Mouse (Mus musculus): ENCODE data around the gene Inka1. TPM values are rescaled to one million over a fixed set of nuclear protein-coding genes. Genes with fewer than 3 reads are reported as not detected.

The Inka1 gene
- polyA plus RNA-seq, 1 experiment from 2014 or later, result 0.24 TPM

- DNase-seq (ENCODE audit: low read depth, low spot score) (no peak), ATAC-seq (no peak)
- ChIA-PET CTCF (interaction anchor here (1.3 to 4.6 kb wide), 6 partner anchors 19 to 107 kb away, joined by 3 to 65 read pairs (median 4); partner anchors contain the start of gene Mst1r), POLR2A (interaction anchor here (1.3 kb wide), 1 partner anchor 56 kb away, joined by 3 read pairs; no protein-coding TSS in a partner anchor)
- no peak for TF ChIP-seq CTCF (IDR thresholded peaks at IDR 0.05)
- no peaks in the 10 kb centered on the region for H3K27me3 ChIP-seq
- in situ Hi-C loops (cut with MboI; ENCODE audit: low pct_unique_long_range_greater_than_20kb), result loop anchor here (5.0 kb wide), 1 partner anchor 54 kb away; the partner anchor contains the start of gene Mst1r
These were observed 24.8 kb downstream of the Inka1 start for GRCm38 (mm10) chr9:107960928-107961327.

GRCm38 (mm10) chr9:107959896-107960295 is 25.8 kb downstream of the Inka1 start:
- in situ Hi-C loops (cut with MboI; ENCODE audit: low pct_unique_long_range_greater_than_20kb), result loop anchor here (5.0 kb wide), 1 partner anchor 53 kb away; the partner anchor contains the start of gene Mst1r
- no peaks in the 10 kb centered on the region for H3K27me3 ChIP-seq
- POLR2A ChIA-PET, result no interaction called here
- no peak for TF ChIP-seq CTCF (IDR thresholded peaks at IDR 0.05)
- ATAC-seq (no peak), DNase-seq (ENCODE audit: low read depth, low spot score) (no peak)
- CTCF ChIA-PET, result interaction anchor here (0.6 to 4.6 kb wide), 3 partner anchors 47 to 108 kb away, joined by 3 to 65 read pairs (median 4); partner anchors contain the start of gene Mst1r

- POLR2A ChIA-PET, result no interaction called here
- ATAC-seq (no peak), DNase-seq (ENCODE audit: low read depth, low spot score) (no peak)
- no peaks in the 10 kb centered on the region for H3K27me3 ChIP-seq
- in situ Hi-C loops (cut with MboI; ENCODE audit: low pct_unique_long_range_greater_than_20kb), result no loop called here
- no peak for TF ChIP-seq CTCF (IDR thresholded peaks at IDR 0.05)
- CTCF ChIA-PET, result interaction anchor here (1.0 to 3.0 kb wide), 3 partner anchors 15 to 52 kb away, joined by 3 to 18 read pairs (median 3); partner anchors contain the start of gene Mst1r
These were observed 28.5 kb downstream of the Inka1 start for GRCm38 (mm10) chr9:107957141-107957540.

GRCm38 (mm10) chr9:107955613-107956289 is 29.9 kb downstream of the Inka1 start:
- POLR2A ChIA-PET, result no interaction called here
- H3K27me3 ChIP-seq, result no peaks in the 10 kb centered on the region
- CTCF ChIA-PET, result no interaction called here
- peak; percentile 61 for DNase-seq (ENCODE audit: low read depth, low spot score)
- in situ Hi-C loops (cut with MboI; ENCODE audit: low pct_unique_long_range_greater_than_20kb), result no loop called here
- peak; percentile 44 for ATAC-seq
- TF ChIP-seq CTCF (IDR thresholded peaks at IDR 0.05), result no peak

GRCm38 (mm10) chr9:107950460-107951355 is 35.0 kb downstream of the Inka1 start:
- CTCF ChIA-PET, result interaction anchor here (2.0 to 3.8 kb wide), 2 partner anchors 11 to 46 kb away, joined by 8 to 17 read pairs; no protein-coding TSS in a partner anchor
- POLR2A ChIA-PET, result no interaction called here
- ATAC-seq (no peak), DNase-seq (ENCODE audit: low read depth, low spot score) (peak; percentile 13)
- in situ Hi-C loops (cut with MboI; ENCODE audit: low pct_unique_long_range_greater_than_20kb), result no loop called here
- H3K27me3 ChIP-seq, result peaks cover 17% of the 10 kb centered on the region
- TF ChIP-seq CTCF (IDR thresholded peaks at IDR 0.05), result no peak

GRCm38 (mm10) chr9:107949922-107950235 is 35.8 kb downstream of the Inka1 start, which contains the start of gene Traip:
Gene Traip (plus strand): TSS chr9:107950136.
- DNase-seq (ENCODE audit: low read depth, low spot score) (no peak), ATAC-seq (no peak)
- POLR2A ChIA-PET, result no interaction called here
- CTCF ChIA-PET, result no interaction called here
- peaks cover 18% of the 10 kb centered on the region for H3K27me3 ChIP-seq
- in situ Hi-C loops (cut with MboI; ENCODE audit: low pct_unique_long_range_greater_than_20kb), result no loop called here
- no peak for TF ChIP-seq CTCF (IDR thresholded peaks at IDR 0.05)

- ChIA-PET POLR2A (no interaction called here), CTCF (no interaction called here)
- H3K27me3 ChIP-seq, result peaks cover 18% of the 10 kb centered on the region
- no peak for ATAC-seq
- in situ Hi-C loops (cut with MboI; ENCODE audit: low pct_unique_long_range_greater_than_20kb), result no loop called here
- DNase-seq (ENCODE audit: low read depth, low spot score), result no peak
- no peak for TF ChIP-seq CTCF (IDR thresholded peaks at IDR 0.05)
These were observed 36.3 kb downstream of the Inka1 start for GRCm38 (mm10) chr9:107949184-107949921.

GRCm38 (mm10) chr9:107947241-107948194 is 38.2 kb downstream of the Inka1 start:
- in situ Hi-C loops (cut with MboI; ENCODE audit: low pct_unique_long_range_greater_than_20kb), result no loop called here
- DNase-seq (ENCODE audit: low read depth, low spot score) (no peak), ATAC-seq (no peak)
- ChIA-PET CTCF (interaction anchor here (1.4 kb wide), 1 partner anchor 43 kb away, joined by 4 read pairs; no protein-coding TSS in a partner anchor), POLR2A (no interaction called here)
- peaks cover 23% of the 10 kb centered on the region for H3K27me3 ChIP-seq
- TF ChIP-seq CTCF (IDR thresholded peaks at IDR 0.05), result no peak

GRCm38 (mm10) chr9:107936831-107937230 is 48.8 kb downstream of the Inka1 start:
- ChIA-PET CTCF (no interaction called here), POLR2A (no interaction called here)
- no peak for ATAC-seq
- no peak for TF ChIP-seq CTCF (IDR thresholded peaks at IDR 0.05)
- in situ Hi-C loops (cut with MboI; ENCODE audit: low pct_unique_long_range_greater_than_20kb), result no loop called here
- no peak for DNase-seq (ENCODE audit: low read depth, low spot score)
- H3K27me3 ChIP-seq, result peaks cover 38% of the 10 kb centered on the region
